Mouse (Mus musculus) G1E (cell line): ENCODE data around the gene Ltbp1. TPM values are rescaled to one million over a fixed set of nuclear protein-coding genes. Genes with fewer than 3 reads are reported as not detected.

Experiments
- ATAC-seq: 2 replicates; pipeline ENCODE4 v1.8.0; 2016; ENCODE audit warnings: mild to moderate bottlenecking; ENCODE audit not compliant: insufficient number of reproducible peaks, poor library complexity, low FRiP score, severe bottlenecking; ENCODE audit errors: extremely low read depth
- DNase-seq: peaks from one replicate; pipeline ENCODE4 v3.0.0; 2012; ENCODE audit warnings: low spot score
- H3K27me3 ChIP-seq: 2 replicates; pipeline ENCODE4 v1.6.1; 2012; ENCODE audit warnings: mild to moderate bottlenecking, low read length, inconsistent platforms; ENCODE audit not compliant: insufficient read depth
- H3K36me3 ChIP-seq: replicated peaks from 2 replicates; pipeline ENCODE3; 2012; ENCODE audit warnings: mild to moderate bottlenecking, inconsistent platforms
- H3K4me1 ChIP-seq: 2 replicates; pipeline ENCODE4 v1.6.1; 2012; ENCODE audit warnings: low read depth, low read length, inconsistent platforms, mixed read lengths; ENCODE audit not compliant: insufficient read depth
- H3K4me3 ChIP-seq: 2 replicates; pipeline ENCODE4 v1.5.1; 2012; ENCODE audit warnings: low read depth, mild to moderate bottlenecking, inconsistent platforms, low read length, moderate library complexity, mixed read lengths
- H3K9me3 ChIP-seq: replicated peaks from 2 replicates; pipeline ENCODE4 v1.6.1; 2012; ENCODE audit warnings: inconsistent platforms
- CTCF ChIP-seq: IDR thresholded peaks from 2 replicates; pipeline ENCODE4 v1.5.1; 2012; ENCODE audit warnings: low read depth, low read length, inconsistent platforms, mixed read lengths
- GATA1 ChIP-seq: IDR thresholded peaks from 2 replicates; pipeline ENCODE4 v1.6.1; 2012; ENCODE audit warnings: borderline replicate concordance, low read length, inconsistent platforms, mixed read lengths
- GATA2 ChIP-seq: IDR thresholded peaks from 2 replicates; pipeline ENCODE4 v1.6.1; 2012; ENCODE audit warnings: low read depth, low read length, inconsistent platforms, borderline replicate concordance
- POLR2AphosphoS5 ChIP-seq: IDR thresholded peaks from 2 replicates; pipeline ENCODE4 v1.6.1; 2012; ENCODE audit warnings: low read depth, low read length, inconsistent platforms; ENCODE audit not compliant: insufficient replicate concordance
- TAL1 ChIP-seq: conservative IDR thresholded peaks from 2 replicates; pipeline ENCODE4 v1.6.1; 2012; ENCODE audit warnings: low read depth, low read length, inconsistent platforms, mixed read lengths
- polyA plus RNA-seq: library from polyadenylated mRNA; stranded (reverse); fragments of >175 nt; gene quantifications from 2 replicates; pipeline ENCODE4 v1.2.3, GENCODE M21; 2012
- total RNA-seq, 2 experiments: library from RNA; stranded (forward) in 1 of 2; stranded (reverse) in 1 of 2; fragments of 200-1000 nt in 1 of 2; fragments of >200 nt in 1 of 2; fragmentation: Nextera tagmentation in 1 of 2; gene quantifications; 2 replicates each; pipeline ENCODE4 v1.2.3; 2014 to 2017

Gene Ltbp1
- total and polyA plus RNA-seq, 3 experiments: 0.05 TPM; not detected in 2

DNA sequence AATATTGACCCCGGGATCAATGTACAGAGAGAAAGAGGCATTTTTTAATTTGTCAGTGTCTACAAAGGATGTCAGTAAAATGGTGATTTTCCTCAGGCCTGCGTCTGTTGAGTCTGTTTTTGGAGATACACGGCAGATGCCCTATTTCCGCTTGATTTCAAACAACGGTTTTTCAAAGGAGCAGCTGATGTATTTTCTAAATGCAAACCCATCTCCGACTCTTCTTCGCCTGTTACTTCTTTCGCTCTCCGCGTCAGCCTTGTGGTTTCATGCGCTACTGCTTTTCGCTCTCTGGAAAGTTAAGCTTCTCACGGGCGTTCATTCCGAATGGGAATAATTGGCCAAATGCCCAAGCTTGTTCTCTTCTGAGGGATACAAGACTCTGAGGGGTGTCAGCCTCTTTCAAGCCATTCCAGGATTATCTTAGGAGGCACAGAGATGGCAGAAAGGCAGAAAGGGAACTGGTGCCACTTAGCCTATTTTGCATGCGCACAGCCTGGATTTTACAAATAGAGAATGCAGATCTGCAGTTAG, 36.6 kb upstream of the Ltbp1 start:
- ATAC-seq (no peak), DNase-seq (no peak)
- Histone ChIP-seq H3K4me1 (no peaks in the 10 kb centered on the region), H3K36me3 (no peaks in the 10 kb centered on the region), H3K27me3 (peaks cover 2% of the 10 kb centered on the region; the same call in 1 of the 2 replicates), H3K4me3 (no peak overlapping the region), H3K9me3 (no peaks in the 10 kb centered on the region)
- TF ChIP-seq GATA2 (no peak), CTCF (no peak), POLR2AphosphoS5 (no peak), TAL1 (no peak), GATA1 (no peak)

DNA sequence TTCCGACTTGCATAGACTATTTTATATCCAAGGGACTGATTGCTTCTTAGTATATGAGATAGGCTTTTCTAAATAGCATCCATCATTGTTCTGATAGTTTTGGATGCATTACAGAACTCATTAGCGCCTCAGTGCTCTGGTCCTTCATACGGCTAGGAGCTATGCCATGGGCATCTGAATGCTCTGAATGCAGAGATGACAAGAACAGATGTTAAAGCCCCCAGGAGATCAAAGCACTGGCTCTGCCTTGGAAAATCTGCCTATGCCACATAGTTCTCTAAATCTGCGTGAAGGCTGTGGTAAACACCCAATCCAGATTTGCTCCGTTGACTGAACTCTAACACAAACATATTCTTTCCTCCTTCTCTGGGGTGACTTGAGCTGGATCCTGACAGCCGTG, 30.2 kb upstream of the Ltbp1 start:
- TF ChIP-seq GATA1 (no peak), TAL1 (no peak), POLR2AphosphoS5 (no peak), GATA2 (no peak)
- ATAC-seq: no peak
- H3K27me3 ChIP-seq: peaks cover 5% of the 10 kb centered on the region; the same call in 1 of the 2 replicates
- DNase-seq: no peak
- H3K4me1 ChIP-seq: no peaks in the 10 kb centered on the region
- H3K9me3 ChIP-seq: no peaks in the 10 kb centered on the region
- H3K4me3 ChIP-seq: no peak overlapping the region
- H3K36me3 ChIP-seq: no peaks in the 10 kb centered on the region

DNA sequence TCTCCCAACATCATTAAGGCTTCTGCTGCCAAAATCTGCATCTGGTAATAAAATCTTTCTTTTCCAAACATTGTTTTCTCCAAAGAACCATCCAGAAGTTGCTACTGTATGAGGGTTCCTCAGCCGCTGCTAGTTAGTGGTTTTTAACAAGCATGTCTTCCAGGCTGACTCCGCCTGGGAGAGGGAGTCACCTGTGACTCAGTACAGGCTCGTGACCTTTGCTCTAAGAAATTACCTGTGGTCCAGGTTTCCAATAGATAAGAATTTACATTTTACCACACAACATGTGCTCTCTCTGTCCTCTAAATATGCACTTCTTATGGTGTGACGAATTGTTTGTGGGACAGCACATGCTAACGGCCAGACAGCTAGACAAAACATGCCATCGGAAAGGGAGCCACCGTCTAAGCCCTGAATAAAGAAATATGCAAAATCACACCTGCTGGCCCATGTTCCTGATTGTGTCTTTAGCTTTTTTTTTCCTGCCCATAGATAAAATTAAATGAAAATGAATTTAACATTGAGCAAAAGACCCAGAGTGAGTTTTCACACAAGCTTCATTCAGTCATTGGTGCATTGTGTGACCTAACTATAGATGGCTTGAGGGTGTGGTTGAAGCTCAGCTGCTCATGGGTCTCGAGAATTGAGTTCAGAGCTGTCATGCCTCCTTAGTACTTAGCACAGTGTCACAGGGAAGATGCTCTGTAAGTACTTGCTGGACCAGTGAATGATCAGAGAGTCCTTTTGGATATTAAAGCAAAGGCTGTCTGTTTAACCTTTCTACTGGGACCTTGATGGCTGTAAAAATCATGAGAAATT, 29.0 kb upstream of the Ltbp1 start:
- Histone ChIP-seq H3K9me3 (no peaks in the 10 kb centered on the region), H3K27me3 (0 out of 2 replicates have a peak, but pooled peaks cover 3% of the 10 kb centered on the region), H3K4me3 (no peak overlapping the region), H3K36me3 (no peaks in the 10 kb centered on the region), H3K4me1 (no peaks in the 10 kb centered on the region)
- no peak for ATAC-seq
- DNase-seq: no peak
- TF ChIP-seq GATA1: no peak
- TF ChIP-seq CTCF: no peak
- TF ChIP-seq GATA2: no peak
- TF ChIP-seq TAL1: no peak
- TF ChIP-seq POLR2AphosphoS5: no peak

DNA sequence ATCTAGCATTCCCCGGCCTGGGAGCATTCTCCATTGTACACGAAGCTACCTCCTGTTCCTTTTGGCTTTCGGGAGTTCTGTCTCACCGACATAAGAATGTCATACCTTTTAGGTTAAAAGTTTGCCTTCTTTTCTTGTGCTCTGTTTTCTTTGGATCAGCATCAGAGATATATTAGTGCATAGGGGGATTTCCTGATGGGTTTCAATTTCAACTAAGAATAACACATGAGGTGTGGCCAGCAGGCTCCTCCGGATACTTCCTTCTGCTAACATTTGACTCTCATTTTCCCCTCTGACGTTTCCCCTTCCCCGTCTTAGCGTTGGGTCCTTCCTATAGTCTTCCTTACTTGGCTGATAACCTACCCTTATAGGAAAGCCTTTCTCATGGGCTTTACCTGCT, 25.6 kb upstream of the Ltbp1 start:
- no peak for DNase-seq
- H3K27me3 ChIP-seq: no peaks in the 10 kb centered on the region
- no peaks in the 10 kb centered on the region for H3K9me3 ChIP-seq
- H3K36me3 ChIP-seq: no peaks in the 10 kb centered on the region
- ATAC-seq: no peak
- no peaks in the 10 kb centered on the region for H3K4me1 ChIP-seq
- TF ChIP-seq GATA2 (no peak), GATA1 (no peak), TAL1 (no peak), CTCF (no peak), POLR2AphosphoS5 (no peak)
- H3K4me3 ChIP-seq: no peak overlapping the region

DNA sequence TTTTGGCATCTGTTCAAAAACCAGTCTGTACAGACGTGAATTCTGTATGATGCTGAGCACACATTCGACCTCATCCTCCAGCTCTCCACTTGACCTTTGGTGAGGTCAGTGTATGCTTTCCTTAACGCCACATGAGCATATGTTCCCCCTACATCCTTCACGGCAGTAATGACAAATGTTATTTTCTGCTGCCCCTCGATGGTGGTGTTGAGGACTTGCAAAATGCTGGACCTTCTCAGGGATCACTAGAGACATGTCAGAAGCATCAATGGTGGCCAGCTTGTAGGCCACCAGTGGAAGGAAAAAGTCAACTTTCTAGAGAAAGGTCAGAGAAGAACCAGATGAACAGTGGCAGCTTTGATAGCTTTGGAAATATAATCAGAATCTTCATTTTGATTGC, 23.7 kb upstream of the Ltbp1 start:
- TF ChIP-seq POLR2AphosphoS5 (no peak), GATA1 (no peak), GATA2 (no peak), CTCF (no peak), TAL1 (no peak)
- no peak for ATAC-seq

DNA sequence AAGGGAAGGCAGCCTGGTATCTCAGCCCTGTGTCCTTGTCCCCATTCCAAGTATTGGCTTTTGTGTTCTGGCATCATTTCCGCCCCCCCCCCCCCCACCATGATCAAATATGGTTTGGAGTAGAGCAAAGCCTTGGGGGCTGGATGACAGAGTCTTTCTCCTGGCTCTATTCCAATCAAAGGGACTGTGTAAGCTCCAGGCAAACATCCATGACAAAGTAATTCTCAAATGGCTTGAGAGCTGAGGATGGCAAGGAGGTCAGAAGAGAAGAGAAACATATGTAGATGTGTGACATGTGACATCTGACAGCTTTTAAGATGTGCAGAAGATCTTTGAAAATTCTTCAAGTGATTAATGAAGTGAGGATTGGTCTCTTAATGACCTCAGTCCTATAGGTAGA, 22.5 kb upstream of the Ltbp1 start:
- Histone ChIP-seq H3K4me3 (no peak overlapping the region), H3K36me3 (no peaks in the 10 kb centered on the region), H3K9me3 (no peaks in the 10 kb centered on the region), H3K27me3 (no peaks in the 10 kb centered on the region), H3K4me1 (no peaks in the 10 kb centered on the region)
- DNase-seq (no peak), ATAC-seq (no peak)
- TF ChIP-seq TAL1 (no peak), GATA1 (no peak), CTCF (no peak), GATA2 (no peak), POLR2AphosphoS5 (no peak)

More for the DNA sequence above, 23.7 kb upstream of the Ltbp1 start:
- Histone ChIP-seq H3K4me3 (no peak overlapping the region), H3K9me3 (no peaks in the 10 kb centered on the region), H3K4me1 (no peaks in the 10 kb centered on the region), H3K27me3 (no peaks in the 10 kb centered on the region), H3K36me3 (no peaks in the 10 kb centered on the region)
- no peak for DNase-seq
